Mouse (Mus musculus): ENCODE data around the gene Rnf224. TPM values are rescaled to one million over a fixed set of nuclear protein-coding genes. Genes with fewer than 3 reads are reported as not detected.

The Rnf224 gene
- polyA plus RNA-seq, 1 experiment from 2014 or later: not detected

GRCm38 (mm10) chr2:25225811-25226379 lies 10.7 kb downstream of the Rnf224 start:
- no peak overlapping the region for H3K9ac ChIP-seq (ENCODE audit: low read depth, low read length)
- 74% methylated on average over 8 of the region's 8 CpGs for WGBS
- H3K36me3 ChIP-seq (ENCODE audit: control insufficient read depth, insufficient read depth, low read length): peaks cover 3% of the 10 kb centered on the region; the same call in 1 of the 2 replicates
- H3K4me3 ChIP-seq (ENCODE audit: low read length): no peak overlapping the region
- H3K27me3 ChIP-seq (replicated peaks; ENCODE audit: control insufficient read depth, insufficient read depth, low read length): no peaks in the 10 kb centered on the region
- peak overlapping the region; percentile 98 for H3K27ac ChIP-seq (ENCODE audit: low read depth, low read length)
- ATAC-seq: no peak
- H3K9me3 ChIP-seq (ENCODE audit: control insufficient read depth, low read length): no peaks in the 10 kb centered on the region
- peaks cover 14% of the 10 kb centered on the region for H3K4me1 ChIP-seq (ENCODE audit: control insufficient read depth, insufficient read depth, low read depth, low read length)
- H3K4me2 ChIP-seq (ENCODE audit: low read length): peak overlapping the region; percentile 56; the same call in 1 of the 2 replicates

GRCm38 (mm10) chr2:25224766-25225752 lies 11.5 kb downstream of the Rnf224 start:
- peak overlapping the region; percentile 56 for H3K4me2 ChIP-seq (ENCODE audit: low read length)
- no peaks in the 10 kb centered on the region for H3K9me3 ChIP-seq (ENCODE audit: control insufficient read depth, low read length)
- H3K27me3 ChIP-seq (replicated peaks; ENCODE audit: control insufficient read depth, insufficient read depth, low read length): no peaks in the 10 kb centered on the region
- H3K4me3 ChIP-seq (ENCODE audit: low read length): peak overlapping the region; percentile 57
- H3K4me1 ChIP-seq (ENCODE audit: control insufficient read depth, insufficient read depth, low read depth, low read length): peaks cover 14% of the 10 kb centered on the region
- WGBS: 2% methylated on average over 34 of the region's 41 CpGs
- ATAC-seq: peak; percentile 98
- peaks cover 3% of the 10 kb centered on the region; the same call in 1 of the 2 replicates for H3K36me3 ChIP-seq (ENCODE audit: control insufficient read depth, insufficient read depth, low read length)
- H3K27ac ChIP-seq (ENCODE audit: low read depth, low read length): peak overlapping the region; percentile 98
- peak overlapping the region; percentile 79 for H3K9ac ChIP-seq (ENCODE audit: low read depth, low read length)

DNA sequence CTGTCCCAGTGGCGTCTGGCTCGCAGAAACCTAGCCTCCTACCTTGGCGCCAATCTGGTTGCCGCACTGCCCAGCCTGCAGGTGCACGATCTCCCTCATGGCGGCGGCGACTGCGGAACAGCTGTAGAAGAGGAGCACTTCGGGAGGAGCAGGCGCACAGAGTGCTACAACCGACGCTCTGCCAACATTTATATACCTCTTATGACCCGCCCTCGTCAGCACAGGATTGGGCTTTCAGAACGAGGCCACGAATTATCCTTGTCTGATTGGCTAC lies 12.2 kb downstream of the Rnf224 start, which contains the start of gene Tubb4b:
Tubb4b (minus strand) TSS at position 211 of the 274 bp plus-strand sequence.
- peak within 1 kb of the TSS; percentile 94 for H3K4me2 ChIP-seq (ENCODE audit: low read length)
- H3K27me3 ChIP-seq (replicated peaks; ENCODE audit: control insufficient read depth, insufficient read depth, low read length): no peaks in the 10 kb centered on the region
- H3K9me3 ChIP-seq (ENCODE audit: control insufficient read depth, low read length): no peaks in the 10 kb centered on the region
- H3K4me1 ChIP-seq (ENCODE audit: control insufficient read depth, insufficient read depth, low read depth, low read length): peaks cover 14% of the 10 kb centered on the region
- H3K27ac ChIP-seq (ENCODE audit: low read depth, low read length): peak within 1 kb of the TSS; percentile 98
- H3K9ac ChIP-seq (ENCODE audit: low read depth, low read length): peak within 1 kb of the TSS; percentile 92
- H3K4me3 ChIP-seq (ENCODE audit: low read length): peak within 1 kb of the TSS; percentile 91
- WGBS: under 1% methylated on average over 17 of the region's 17 CpGs
- ATAC-seq: no peak
- peaks cover 3% of the 10 kb centered on the region; the same call in 1 of the 2 replicates for H3K36me3 ChIP-seq (ENCODE audit: control insufficient read depth, insufficient read depth, low read length)

DNA sequence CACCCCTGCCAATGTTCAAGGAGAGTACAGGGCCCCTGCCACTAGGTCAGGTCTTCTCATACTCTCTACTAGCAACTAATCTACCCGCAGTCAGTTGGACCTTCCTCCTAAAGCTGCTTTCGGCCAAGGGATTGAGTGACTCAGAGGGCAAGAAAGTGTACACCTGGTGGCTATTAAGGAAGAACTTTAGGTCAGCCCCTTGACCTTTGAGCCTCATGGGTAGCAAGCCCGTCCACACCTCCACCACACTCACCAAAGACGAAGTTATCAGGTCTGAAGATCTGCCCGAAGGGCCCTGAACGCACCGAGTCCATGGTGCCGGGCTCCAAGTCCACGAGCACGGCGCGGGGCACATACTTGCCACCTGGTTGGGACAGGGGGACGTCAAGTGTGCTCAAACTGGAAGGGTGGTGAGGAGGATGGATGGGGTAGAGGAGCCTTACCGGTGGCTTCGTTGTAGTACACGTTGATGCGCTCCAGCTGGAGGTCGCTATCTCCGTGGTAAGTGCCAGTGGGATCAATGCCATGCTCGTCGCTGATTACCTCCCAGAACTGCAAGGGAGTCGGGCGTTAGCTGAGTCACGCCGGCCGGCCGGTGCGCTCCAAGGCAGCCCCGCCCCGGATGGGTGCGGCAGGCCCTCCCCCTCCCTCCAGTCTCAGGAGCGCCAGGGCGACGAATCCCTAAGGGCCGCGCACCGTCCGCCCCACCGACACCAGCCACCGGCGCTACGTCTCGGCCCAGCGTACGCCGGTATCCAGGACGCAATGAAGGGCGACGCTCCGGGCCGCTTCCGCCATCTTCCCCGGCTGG lies 12.7 kb downstream of the Rnf224 start:
- 3% methylated on average over 46 of the region's 53 CpGs for WGBS
- Histone ChIP-seq H3K4me3 (ENCODE audit: low read length) (peak overlapping the region; percentile 91), H3K4me2 (ENCODE audit: low read length) (peak overlapping the region; percentile 94), H3K36me3 (ENCODE audit: control insufficient read depth, insufficient read depth, low read length) (peaks cover 3% of the 10 kb centered on the region; the same call in 1 of the 2 replicates), H3K27ac (ENCODE audit: low read depth, low read length) (peak overlapping the region; percentile 92), H3K9ac (ENCODE audit: low read depth, low read length) (peak overlapping the region; percentile 92), H3K4me1 (ENCODE audit: control insufficient read depth, insufficient read depth, low read depth, low read length) (peaks cover 13% of the 10 kb centered on the region), H3K27me3 (replicated peaks; ENCODE audit: control insufficient read depth, insufficient read depth, low read length) (no peaks in the 10 kb centered on the region), H3K9me3 (ENCODE audit: control insufficient read depth, low read length) (no peaks in the 10 kb centered on the region)
- no peak for ATAC-seq

GRCm38 (mm10) chr2:25221331-25221772 lies 15.2 kb downstream of the Rnf224 start:
- no peak overlapping the region for H3K9ac ChIP-seq (ENCODE audit: low read depth, low read length)
- no peak overlapping the region for H3K4me3 ChIP-seq (ENCODE audit: low read length)
- ATAC-seq: no peak
- H3K36me3 ChIP-seq (ENCODE audit: control insufficient read depth, insufficient read depth, low read length): peaks cover 3% of the 10 kb centered on the region; the same call in 1 of the 2 replicates
- H3K4me1 ChIP-seq (ENCODE audit: control insufficient read depth, insufficient read depth, low read depth, low read length): peaks cover 11% of the 10 kb centered on the region
- WGBS: 75% methylated on average over 5 of the region's 5 CpGs
- no peaks in the 10 kb centered on the region for H3K27me3 ChIP-seq (replicated peaks; ENCODE audit: control insufficient read depth, insufficient read depth, low read length)
- no peak overlapping the region for H3K27ac ChIP-seq (ENCODE audit: low read depth, low read length)
- H3K4me2 ChIP-seq (ENCODE audit: low read length): no peak overlapping the region
- H3K9me3 ChIP-seq (ENCODE audit: control insufficient read depth, low read length): no peaks in the 10 kb centered on the region

DNA sequence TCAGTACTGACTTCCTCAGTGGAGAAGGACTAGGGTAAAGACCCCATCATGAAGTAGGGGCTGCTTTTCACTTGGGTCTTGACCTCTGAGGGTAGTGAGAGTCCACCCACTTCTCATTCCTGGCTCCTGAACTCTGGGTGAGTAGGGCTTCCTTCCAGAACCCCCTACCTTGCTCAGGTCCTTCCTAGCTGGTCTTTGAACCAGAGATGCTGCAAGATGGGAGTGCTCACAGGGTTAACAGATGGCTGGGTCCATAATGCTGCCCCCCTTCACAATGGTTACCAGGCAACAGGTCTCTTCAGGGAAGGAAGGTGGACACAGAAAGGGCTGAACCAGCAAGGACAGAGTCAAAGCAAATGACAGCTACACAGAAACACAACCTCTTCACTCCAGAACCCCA lies 18.1 kb downstream of the Rnf224 start, which contains the start of gene Fam166a:
Fam166a (plus strand) TSS at position 301 of the 400 bp plus-strand sequence.
- Histone ChIP-seq H3K4me3 (ENCODE audit: low read length) (no peak within 1 kb of the TSS), H3K4me1 (ENCODE audit: control insufficient read depth, insufficient read depth, low read depth, low read length) (peaks cover 4% of the 10 kb centered on the region), H3K27ac (ENCODE audit: low read depth, low read length) (no peak within 1 kb of the TSS), H3K9me3 (ENCODE audit: control insufficient read depth, low read length) (no peaks in the 10 kb centered on the region), H3K36me3 (ENCODE audit: control insufficient read depth, insufficient read depth, low read length) (peaks cover 3% of the 10 kb centered on the region; the same call in 1 of the 2 replicates), H3K4me2 (ENCODE audit: low read length) (no peak within 1 kb of the TSS), H3K9ac (ENCODE audit: low read depth, low read length) (no peak within 1 kb of the TSS), H3K27me3 (replicated peaks; ENCODE audit: control insufficient read depth, insufficient read depth, low read length) (0 out of 2 replicates have a peak, but pooled peaks cover 2% of the 10 kb centered on the region)
- ATAC-seq: no peak

GRCm38 (mm10) chr2:25217666-25218065 lies 18.9 kb downstream of the Rnf224 start:
- no peak for ATAC-seq
- Histone ChIP-seq H3K9ac (ENCODE audit: low read depth, low read length) (no peak overlapping the region), H3K9me3 (ENCODE audit: control insufficient read depth, low read length) (no peaks in the 10 kb centered on the region), H3K4me3 (ENCODE audit: low read length) (no peak overlapping the region), H3K27me3 (replicated peaks; ENCODE audit: control insufficient read depth, insufficient read depth, low read length) (0 out of 2 replicates have a peak, but pooled peaks cover 2% of the 10 kb centered on the region), H3K27ac (ENCODE audit: low read depth, low read length) (no peak overlapping the region), H3K4me1 (ENCODE audit: control insufficient read depth, insufficient read depth, low read depth, low read length) (no peaks in the 10 kb centered on the region), H3K4me2 (ENCODE audit: low read length) (no peak overlapping the region), H3K36me3 (ENCODE audit: control insufficient read depth, insufficient read depth, low read length) (peaks cover 3% of the 10 kb centered on the region; the same call in 1 of the 2 replicates)
- WGBS: 66% methylated on average over 2 of the region's 2 CpGs

DNA sequence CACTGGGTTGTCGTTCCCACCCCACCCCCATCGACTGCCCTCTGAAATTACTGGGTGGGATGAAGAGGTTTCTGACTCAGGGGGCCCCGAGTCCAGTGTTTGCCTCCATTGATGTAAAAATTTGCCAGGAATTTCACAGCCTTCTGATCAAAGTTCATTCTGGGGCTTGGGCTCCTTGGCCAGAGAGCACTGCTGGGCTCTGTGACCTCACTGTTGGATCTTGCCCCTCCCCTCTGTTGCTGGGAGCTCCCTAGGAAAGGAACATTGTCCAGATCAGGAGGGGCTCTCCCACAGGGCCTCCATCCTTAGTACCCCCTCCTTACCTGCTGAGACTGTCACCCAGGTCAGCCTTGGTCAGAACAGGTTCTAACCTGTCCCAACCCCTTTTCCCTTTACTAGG lies 22.1 kb downstream of the Rnf224 start, which contains the start of gene Stpg3:
Stpg3 (minus strand) TSS at position 194 of the 400 bp plus-strand sequence.
- Histone ChIP-seq H3K27me3 (replicated peaks; ENCODE audit: control insufficient read depth, insufficient read depth, low read length) (0 out of 2 replicates have a peak, but pooled peaks cover 2% of the 10 kb centered on the region), H3K4me1 (ENCODE audit: control insufficient read depth, insufficient read depth, low read depth, low read length) (peaks cover 11% of the 10 kb centered on the region), H3K36me3 (ENCODE audit: control insufficient read depth, insufficient read depth, low read length) (no peaks in the 10 kb centered on the region), H3K27ac (ENCODE audit: low read depth, low read length) (no peak within 1 kb of the TSS), H3K9ac (ENCODE audit: low read depth, low read length) (no peak within 1 kb of the TSS), H3K4me3 (ENCODE audit: low read length) (no peak within 1 kb of the TSS), H3K4me2 (ENCODE audit: low read length) (no peak within 1 kb of the TSS), H3K9me3 (ENCODE audit: control insufficient read depth, low read length) (no peaks in the 10 kb centered on the region)
- ATAC-seq: no peak
- WGBS: 86% methylated on average over 3 of the region's 3 CpGs
